Mouse (Mus musculus): ENCODE results near the gene Ehd3. TPM values are rescaled to one million over a fixed set of nuclear protein-coding genes. Genes with fewer than 3 reads are reported as not detected.

Ehd3 gene
- polyA plus RNA-seq, 2 experiments = 3.5 to 4.6 TPM

DNA sequence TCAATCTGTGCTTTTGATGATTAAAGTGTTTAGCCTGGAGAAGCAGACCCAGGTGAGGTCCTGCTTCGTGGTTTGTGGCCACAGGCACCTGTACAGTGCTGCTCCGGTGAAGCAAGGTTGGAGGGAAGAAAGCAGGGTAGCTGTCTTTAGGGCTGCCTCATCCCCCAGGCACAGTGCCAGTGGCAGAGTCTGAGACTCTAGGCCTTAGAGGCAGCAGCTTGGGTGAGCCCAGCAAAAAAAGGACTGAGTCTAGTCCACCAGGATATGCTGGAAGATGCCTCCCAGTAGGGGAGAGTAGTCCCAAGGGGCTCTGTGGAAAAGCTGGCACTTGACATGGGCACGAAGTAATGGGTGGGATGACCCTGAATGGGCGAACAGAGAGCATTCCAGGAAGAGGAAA lies 15.0 kb downstream of the Ehd3 start:
- Histone ChIP-seq H3K9ac (ENCODE audit: low read depth, low read length, severe bottlenecking) (no peak overlapping the region), H3K4me3 (replicated peaks; ENCODE audit: low read length) (no peak overlapping the region), H3K4me1 (ENCODE audit: control insufficient read depth, insufficient read depth, low read length) (no peaks in the 10 kb centered on the region), H3K9me3 (ENCODE audit: control insufficient read depth, low read length) (no peaks in the 10 kb centered on the region), H3K27ac (replicated peaks; ENCODE audit: low read depth, low read length) (no peak overlapping the region), H3K4me2 (replicated peaks; ENCODE audit: low read depth, low read length, severe bottlenecking) (no peak overlapping the region), H3K27me3 (ENCODE audit: control insufficient read depth, insufficient read depth, low read length) (no peaks in the 10 kb centered on the region), H3K36me3 (ENCODE audit: control insufficient read depth, insufficient read depth, low read length) (no peaks in the 10 kb centered on the region)
- no peak for TF ChIP-seq POLR2A (IDR thresholded peaks at IDR 0.05; ENCODE audit: borderline replicate concordance, extremely low read depth, insufficient read depth, insufficient read length)
- ATAC-seq (ENCODE audit: low FRiP score, low read depth) (no peak), DNase-seq (ENCODE audit: low spot score) (no peak)
- WGBS = 71% methylated on average over 4 of the region's 4 CpGs

DNA sequence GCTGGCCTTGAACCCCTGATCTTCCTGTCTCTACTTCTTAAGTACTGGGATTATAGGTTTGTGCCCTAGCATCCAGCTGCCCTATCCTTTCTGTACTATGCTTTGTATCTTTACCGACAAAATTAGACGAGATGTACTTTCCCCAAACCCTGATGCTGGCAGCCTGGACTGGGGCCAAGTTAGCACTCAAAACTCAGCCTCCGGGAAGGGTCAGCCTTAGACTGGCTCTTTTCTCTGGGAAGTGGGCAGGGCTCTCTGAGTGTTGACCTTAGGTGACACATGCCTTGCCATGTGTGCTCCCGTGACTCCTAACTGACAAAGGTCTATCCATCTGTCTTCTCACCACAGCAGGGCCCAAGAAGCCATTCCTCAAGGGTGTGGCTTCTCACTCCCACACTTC lies 16.8 kb downstream of the Ehd3 start:
- Histone ChIP-seq H3K4me3 (replicated peaks; ENCODE audit: low read length) (no peak overlapping the region), H3K9me3 (ENCODE audit: control insufficient read depth, low read length) (no peaks in the 10 kb centered on the region), H3K4me2 (replicated peaks; ENCODE audit: low read depth, low read length, severe bottlenecking) (no peak overlapping the region), H3K36me3 (ENCODE audit: control insufficient read depth, insufficient read depth, low read length) (no peaks in the 10 kb centered on the region), H3K9ac (ENCODE audit: low read depth, low read length, severe bottlenecking) (no peak overlapping the region), H3K4me1 (ENCODE audit: control insufficient read depth, insufficient read depth, low read length) (no peaks in the 10 kb centered on the region), H3K27me3 (ENCODE audit: control insufficient read depth, insufficient read depth, low read length) (no peaks in the 10 kb centered on the region), H3K27ac (replicated peaks; ENCODE audit: low read depth, low read length) (no peak overlapping the region)
- WGBS = 66% methylated on average over 4 of the region's 4 CpGs
- DNase-seq (ENCODE audit: low spot score) = no peak
- ATAC-seq (ENCODE audit: low FRiP score, low read depth) = no peak
- no peak for TF ChIP-seq POLR2A (IDR thresholded peaks at IDR 0.05; ENCODE audit: borderline replicate concordance, extremely low read depth, insufficient read depth, insufficient read length)

DNA sequence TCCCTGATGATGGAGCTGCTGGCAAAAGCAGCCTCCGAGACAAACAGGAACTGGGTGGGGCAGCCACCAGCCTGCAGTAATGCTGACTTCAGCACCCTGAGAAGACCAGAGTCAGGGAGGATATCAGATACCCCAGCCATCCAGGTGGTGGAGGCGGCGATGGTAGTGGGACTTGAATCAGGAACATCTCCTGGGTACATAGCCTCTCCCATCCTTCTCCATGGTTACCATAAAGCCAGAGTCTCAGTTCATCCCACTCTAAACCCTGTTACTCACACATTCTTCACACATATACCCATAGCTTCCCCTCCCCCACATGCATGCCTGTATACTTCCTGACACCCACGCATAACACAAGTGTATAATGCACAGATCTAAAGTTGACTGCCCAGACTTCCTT lies 18.3 kb downstream of the Ehd3 start:
- H3K27ac ChIP-seq (replicated peaks; ENCODE audit: low read depth, low read length) = no peak overlapping the region

DNA sequence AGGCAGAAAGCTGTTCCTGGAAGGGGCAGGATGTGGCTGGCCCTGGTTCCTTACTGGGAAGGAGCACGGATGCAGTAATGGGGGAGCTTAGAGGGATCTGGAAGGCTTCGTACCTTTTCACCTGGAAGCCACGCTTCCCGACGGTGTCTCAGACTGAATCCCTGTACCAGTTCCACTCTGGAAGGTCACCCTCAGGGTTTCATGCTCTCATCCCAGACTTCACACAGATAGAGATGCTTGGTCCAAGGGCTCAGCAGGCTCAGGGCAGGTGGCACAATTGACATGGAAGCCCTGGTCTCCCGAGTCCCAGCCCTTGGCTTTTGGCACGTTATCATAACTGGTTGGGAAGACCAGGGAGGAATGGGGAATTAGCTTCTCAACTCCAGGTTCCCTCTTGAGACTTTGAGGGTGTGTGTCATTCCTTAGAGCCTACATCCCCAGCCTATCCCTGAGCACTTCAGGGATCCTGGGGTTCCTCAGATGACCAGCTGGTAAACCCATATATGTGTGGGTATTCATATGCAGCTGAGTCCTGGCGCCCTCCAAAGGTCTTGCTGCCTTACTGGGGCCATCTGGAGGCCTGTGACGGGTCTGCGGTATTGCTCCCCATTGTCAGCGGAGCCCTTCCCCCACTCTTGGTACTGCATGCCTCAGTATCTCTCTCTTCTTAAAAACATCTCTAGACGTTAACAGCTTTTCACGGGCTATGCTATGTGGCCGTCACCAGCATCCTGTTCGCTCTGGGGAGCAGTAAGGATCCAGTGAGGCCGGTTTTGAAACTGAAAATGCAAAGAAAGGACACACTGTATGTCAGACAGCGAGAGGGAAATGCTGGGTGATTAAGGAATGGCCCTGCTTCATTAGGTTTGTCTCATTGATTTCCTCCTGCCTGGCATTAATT lies 19.4 kb downstream of the Ehd3 start:
- DNase-seq (ENCODE audit: low spot score) = no peak
- no peaks in the 10 kb centered on the region for H3K27me3 ChIP-seq (ENCODE audit: control insufficient read depth, insufficient read depth, low read length)
- no peak for TF ChIP-seq POLR2A (IDR thresholded peaks at IDR 0.05; ENCODE audit: borderline replicate concordance, extremely low read depth, insufficient read depth, insufficient read length)
- H3K9me3 ChIP-seq (ENCODE audit: control insufficient read depth, low read length) = no peaks in the 10 kb centered on the region
- 55% methylated on average over 14 of the region's 17 CpGs for WGBS
- H3K36me3 ChIP-seq (ENCODE audit: control insufficient read depth, insufficient read depth, low read length) = no peaks in the 10 kb centered on the region
- ATAC-seq (ENCODE audit: low FRiP score, low read depth) = no peak
- H3K9ac ChIP-seq (ENCODE audit: low read depth, low read length, severe bottlenecking) = no peak overlapping the region
- no peak overlapping the region for H3K27ac ChIP-seq (replicated peaks; ENCODE audit: low read depth, low read length)
- H3K4me3 ChIP-seq (replicated peaks; ENCODE audit: low read length) = no peak overlapping the region
- H3K4me1 ChIP-seq (ENCODE audit: control insufficient read depth, insufficient read depth, low read length) = no peaks in the 10 kb centered on the region
- H3K4me2 ChIP-seq (replicated peaks; ENCODE audit: low read depth, low read length, severe bottlenecking) = no peak overlapping the region

More for the DNA sequence above, 18.3 kb downstream of the Ehd3 start:
- DNase-seq (ENCODE audit: low spot score) = no peak
- ATAC-seq (ENCODE audit: low FRiP score, low read depth) = no peak
- WGBS = 75% methylated on average over 4 of the region's 4 CpGs
- H3K4me2 ChIP-seq (replicated peaks; ENCODE audit: low read depth, low read length, severe bottlenecking) = no peak overlapping the region
- H3K4me1 ChIP-seq (ENCODE audit: control insufficient read depth, insufficient read depth, low read length) = no peaks in the 10 kb centered on the region
- H3K4me3 ChIP-seq (replicated peaks; ENCODE audit: low read length) = no peak overlapping the region
- no peaks in the 10 kb centered on the region for H3K27me3 ChIP-seq (ENCODE audit: control insufficient read depth, insufficient read depth, low read length)
- H3K9me3 ChIP-seq (ENCODE audit: control insufficient read depth, low read length) = no peaks in the 10 kb centered on the region
- H3K36me3 ChIP-seq (ENCODE audit: control insufficient read depth, insufficient read depth, low read length) = no peaks in the 10 kb centered on the region
- no peak overlapping the region for H3K9ac ChIP-seq (ENCODE audit: low read depth, low read length, severe bottlenecking)
- no peak for TF ChIP-seq POLR2A (IDR thresholded peaks at IDR 0.05; ENCODE audit: borderline replicate concordance, extremely low read depth, insufficient read depth, insufficient read length)

DNA sequence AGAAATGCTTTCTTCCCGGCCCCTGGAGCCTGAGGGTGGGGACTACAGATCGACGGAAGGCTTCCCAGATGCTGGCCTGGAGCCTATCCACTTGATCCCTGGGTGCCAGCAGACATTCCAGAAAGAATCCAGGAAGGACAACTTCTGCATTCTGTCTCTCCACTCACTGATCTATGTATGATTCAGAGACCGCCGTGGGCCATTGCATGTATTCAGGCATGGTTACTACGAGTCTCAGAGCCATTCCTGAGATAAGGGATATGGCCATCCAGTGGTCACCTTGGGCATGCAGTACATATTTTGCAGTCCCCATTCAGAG lies 20.0 kb downstream of the Ehd3 start:
- Histone ChIP-seq H3K36me3 (ENCODE audit: control insufficient read depth, insufficient read depth, low read length) (no peaks in the 10 kb centered on the region), H3K9me3 (ENCODE audit: control insufficient read depth, low read length) (no peaks in the 10 kb centered on the region), H3K9ac (ENCODE audit: low read depth, low read length, severe bottlenecking) (no peak overlapping the region), H3K27ac (replicated peaks; ENCODE audit: low read depth, low read length) (no peak overlapping the region), H3K4me3 (replicated peaks; ENCODE audit: low read length) (no peak overlapping the region), H3K4me1 (ENCODE audit: control insufficient read depth, insufficient read depth, low read length) (no peaks in the 10 kb centered on the region), H3K27me3 (ENCODE audit: control insufficient read depth, insufficient read depth, low read length) (no peaks in the 10 kb centered on the region), H3K4me2 (replicated peaks; ENCODE audit: low read depth, low read length, severe bottlenecking) (no peak overlapping the region)
- TF ChIP-seq POLR2A (IDR thresholded peaks at IDR 0.05; ENCODE audit: borderline replicate concordance, extremely low read depth, insufficient read depth, insufficient read length) = no peak
- WGBS = 54% methylated on average over 6 of the region's 6 CpGs
- ATAC-seq (ENCODE audit: low FRiP score, low read depth) (no peak), DNase-seq (ENCODE audit: low spot score) (no peak)

All from limb, embryonic 14.5 days (tissue).